Mouse (Mus musculus) splenic B cell, adult 2 months (primary cell): Measurements from ENCODE around the gene Daam2.

Experiments
- DNase-seq: peaks from one replicate; pipeline ENCODE4 v3.0.0-alpha.2; 2011; ENCODE audit warnings: low read depth, low spot score
- H3K27me3 ChIP-seq: 2 replicates; pipeline ENCODE4 v1.6.1; 2012; ENCODE audit warnings: mild to moderate bottlenecking, low read length, moderate library complexity, mixed read lengths; ENCODE audit not compliant: control insufficient read depth, poor library complexity, insufficient read depth, severe bottlenecking
- H3K36me3 ChIP-seq: 2 replicates; pipeline ENCODE4 v1.6.1; 2012; ENCODE audit warnings: mild to moderate bottlenecking, low read length, moderate library complexity, mixed read lengths; ENCODE audit not compliant: control insufficient read depth, poor library complexity, insufficient read depth, severe bottlenecking

Daam2 gene

DNA sequence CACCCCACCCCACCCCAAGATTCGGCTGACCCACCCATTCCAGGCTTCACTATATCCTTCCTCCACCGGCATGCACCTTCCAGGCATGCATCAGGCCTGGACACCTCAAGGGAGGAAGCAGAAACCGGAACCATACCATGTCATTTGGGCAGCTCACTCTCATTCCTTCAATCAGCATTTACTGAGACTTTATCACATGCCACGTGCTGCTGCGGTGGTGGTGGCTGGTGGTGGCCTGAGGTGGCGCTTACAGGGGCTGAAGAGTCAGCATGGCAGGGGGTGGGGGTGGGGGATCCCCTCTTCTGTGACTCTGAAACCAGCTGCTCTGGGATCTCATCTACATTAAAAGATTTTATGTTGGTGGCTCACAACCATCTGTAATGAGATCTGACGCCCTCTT, 42.1 kb downstream of the Daam2 start:
- no peak for DNase-seq
- no peaks in the 10 kb centered on the region for H3K36me3 ChIP-seq
- no peaks in the 10 kb centered on the region for H3K27me3 ChIP-seq

DNA sequence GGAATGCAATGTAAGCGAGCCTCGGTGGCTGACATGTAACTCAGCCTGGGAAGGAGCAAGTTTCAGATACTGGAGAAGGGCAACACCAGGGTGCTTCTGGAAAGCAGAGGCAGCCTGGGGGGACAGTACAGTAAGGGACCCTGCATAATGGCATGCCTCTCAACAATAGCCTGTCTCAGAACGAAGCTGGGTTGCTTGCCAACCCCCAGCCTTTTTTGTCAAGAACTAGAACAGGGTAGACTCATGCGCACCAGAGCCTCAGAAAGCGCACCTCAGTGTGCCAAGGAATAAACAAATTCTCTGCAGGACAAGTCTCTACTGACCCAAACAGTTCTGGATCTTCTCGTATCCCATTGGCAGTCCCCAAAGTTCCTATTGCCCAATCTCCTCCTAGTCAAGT, 43.5 kb downstream of the Daam2 start:
- no peak for DNase-seq
- Histone ChIP-seq H3K36me3 (no peaks in the 10 kb centered on the region), H3K27me3 (no peaks in the 10 kb centered on the region)

DNA sequence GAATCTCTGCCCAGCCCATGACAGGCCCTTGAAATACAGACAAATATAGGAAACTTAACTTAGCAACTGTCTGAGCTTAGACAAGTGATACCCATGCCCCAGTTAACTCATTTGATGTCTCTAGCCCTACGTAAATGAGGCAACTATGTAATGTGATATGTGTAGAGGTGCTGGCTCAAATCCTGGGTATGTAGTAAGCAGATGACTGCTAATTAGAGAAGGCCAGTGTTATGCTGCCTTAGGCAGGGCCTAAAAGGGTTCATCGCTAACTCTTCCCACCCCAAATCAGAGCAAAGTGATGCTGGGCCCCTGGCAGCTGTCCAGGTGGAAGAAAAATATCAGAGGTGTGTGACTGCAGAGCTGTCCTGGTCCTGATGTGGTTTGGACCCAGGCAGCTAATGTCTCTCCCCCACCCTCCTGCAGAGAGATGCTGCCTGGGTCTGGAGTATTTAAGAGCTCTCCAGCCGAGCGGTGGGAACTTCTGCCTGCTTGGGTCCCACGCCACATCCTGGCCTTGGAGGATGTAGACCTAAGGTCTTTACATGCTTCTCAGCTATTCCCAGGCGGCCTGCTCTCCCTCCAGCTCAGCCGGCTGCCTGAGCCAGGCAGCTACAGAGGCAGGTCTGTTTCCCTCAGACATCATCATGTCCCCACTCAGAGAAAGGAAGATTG, 44.4 kb downstream of the Daam2 start:
- Histone ChIP-seq H3K27me3 (no peaks in the 10 kb centered on the region), H3K36me3 (no peaks in the 10 kb centered on the region)
- no peak for DNase-seq

DNA sequence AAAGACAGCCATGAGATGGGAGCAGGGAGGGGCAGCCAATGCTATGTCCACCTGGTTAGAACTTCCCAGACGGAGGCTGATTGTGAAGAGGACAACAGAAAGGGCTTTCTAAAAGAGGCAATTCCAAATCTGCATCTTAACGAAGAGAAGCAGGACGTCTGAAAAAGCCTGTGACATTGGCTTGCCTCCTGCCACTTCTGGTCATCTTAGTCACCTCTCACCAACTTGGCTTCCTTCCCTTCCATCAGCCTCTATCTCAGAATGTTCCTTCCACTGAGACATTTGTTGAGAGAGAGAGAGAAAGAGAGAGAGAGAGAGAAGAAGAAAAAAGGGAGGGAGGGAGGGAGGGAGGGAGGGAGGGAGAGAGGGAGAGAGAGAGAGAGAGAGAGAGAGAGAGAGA, 47.1 kb downstream of the Daam2 start:
- no peak for DNase-seq
- H3K27me3 ChIP-seq: no peaks in the 10 kb centered on the region
- no peaks in the 10 kb centered on the region for H3K36me3 ChIP-seq

DNA sequence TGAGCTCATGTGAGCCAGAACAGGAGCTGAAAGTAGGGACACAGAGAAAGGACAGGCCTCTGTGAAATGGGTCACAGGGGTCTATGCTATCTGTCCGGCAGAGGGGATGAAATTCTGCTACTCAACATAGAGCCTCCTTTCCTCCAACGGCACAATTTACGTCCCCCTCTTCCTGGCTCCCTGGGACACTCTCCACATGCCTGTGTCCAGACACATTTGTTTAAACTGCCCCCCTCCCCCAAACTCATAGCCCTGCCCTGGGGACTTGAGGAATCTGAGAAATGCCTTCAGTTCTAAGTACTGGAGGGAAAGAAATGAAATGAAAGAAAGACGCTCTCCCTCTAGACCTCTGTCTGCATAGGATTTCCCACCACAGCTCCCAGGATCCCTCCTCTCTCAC, 48.5 kb downstream of the Daam2 start:
- H3K36me3 ChIP-seq: no peaks in the 10 kb centered on the region
- no peak for DNase-seq
- H3K27me3 ChIP-seq: no peaks in the 10 kb centered on the region

DNA sequence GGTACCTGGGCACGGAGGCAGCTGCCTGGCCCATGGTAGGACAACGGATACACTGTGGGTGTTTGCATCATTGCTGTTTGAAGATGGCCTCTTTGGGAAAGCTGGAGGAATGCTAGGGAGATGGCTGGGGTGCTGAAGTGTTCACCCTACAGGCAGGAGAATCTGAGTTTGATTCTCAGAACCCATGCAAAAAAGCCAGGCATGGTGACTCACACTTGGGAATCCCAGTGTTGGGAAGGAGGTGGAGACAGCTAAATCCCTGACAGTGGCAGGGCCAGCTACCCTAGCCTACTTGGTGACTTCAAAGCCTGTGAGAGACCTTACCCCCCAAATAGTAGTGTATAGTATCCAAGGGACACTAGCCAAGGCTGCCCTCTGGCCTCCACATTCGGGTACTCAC, 49.0 kb downstream of the Daam2 start:
- no peaks in the 10 kb centered on the region for H3K36me3 ChIP-seq
- no peaks in the 10 kb centered on the region for H3K27me3 ChIP-seq
- no peak for DNase-seq

DNA sequence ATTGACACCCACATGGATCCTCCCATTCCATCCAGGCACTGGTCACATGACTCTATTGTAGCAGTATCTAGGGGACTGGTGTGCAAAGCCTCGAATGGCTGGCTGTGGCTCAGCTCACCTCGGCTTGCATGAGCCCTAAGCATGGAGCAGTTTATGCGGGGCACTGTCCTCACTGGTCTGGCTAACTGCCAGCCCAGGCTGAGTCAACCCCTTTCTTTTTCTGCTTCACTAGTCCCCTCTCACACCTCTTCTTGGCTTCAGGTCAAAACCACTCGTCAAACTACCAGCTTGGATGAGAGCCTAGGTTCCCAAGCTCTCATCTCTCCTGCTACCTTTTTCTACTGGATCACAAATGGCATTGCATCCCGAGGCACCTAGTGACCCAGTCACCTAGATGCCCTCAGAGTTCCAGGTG, 51.5 kb downstream of the Daam2 start:
- Histone ChIP-seq H3K27me3 (no peaks in the 10 kb centered on the region), H3K36me3 (no peaks in the 10 kb centered on the region)
- DNase-seq: no peak

DNA sequence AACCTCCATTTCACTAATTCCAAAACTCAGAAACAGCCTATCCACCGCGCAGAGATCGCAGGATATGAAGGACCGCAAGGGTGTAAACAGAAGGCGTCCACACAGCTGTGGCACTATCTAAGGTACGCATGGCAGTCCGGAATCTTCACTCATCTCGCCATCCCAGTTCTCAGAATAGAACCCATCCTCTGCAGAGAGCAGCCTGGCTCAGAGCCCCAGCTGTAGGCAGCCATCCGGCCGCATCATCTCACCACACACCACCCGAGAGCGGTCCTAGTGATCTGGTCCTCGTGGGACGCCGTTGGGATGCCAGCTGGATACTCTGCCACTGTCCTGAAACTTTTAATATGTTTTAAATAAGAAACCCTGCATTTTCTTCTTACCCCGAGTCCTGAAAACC, 54.7 kb downstream of the Daam2 start:
- DNase-seq: no peak
- Histone ChIP-seq H3K36me3 (no peaks in the 10 kb centered on the region), H3K27me3 (no peaks in the 10 kb centered on the region)

DNA sequence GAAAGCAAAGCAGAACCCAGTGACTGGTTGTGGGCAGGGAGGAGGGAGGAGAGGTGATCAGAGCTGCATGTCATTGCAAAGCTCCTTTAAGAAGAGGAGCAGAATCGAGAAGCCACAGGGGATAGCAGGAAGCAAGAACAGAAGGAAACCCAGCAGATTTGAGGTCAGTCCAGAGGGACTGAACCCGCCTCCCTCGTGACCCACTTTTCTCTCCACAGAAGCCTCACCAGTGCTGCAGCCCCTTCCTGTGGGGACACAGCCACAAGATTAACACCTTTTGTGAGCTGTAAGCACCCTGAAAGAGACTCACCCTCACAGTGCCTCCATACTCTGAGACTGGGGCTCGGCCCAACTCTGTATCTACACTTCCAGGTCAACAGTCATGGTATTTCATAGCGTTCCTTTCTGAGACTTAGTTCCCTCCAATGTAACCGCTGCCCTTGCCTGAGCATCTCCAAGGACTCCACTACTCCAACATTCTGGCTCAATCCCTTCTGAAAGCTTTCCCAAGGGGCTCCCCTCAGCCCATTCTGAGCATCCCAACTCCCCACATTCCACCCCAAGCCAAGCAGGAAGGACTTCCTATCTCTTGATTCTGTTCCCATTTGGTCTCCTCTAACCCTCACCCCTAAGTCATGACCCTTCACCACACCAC, 60.8 kb downstream of the Daam2 start:
- DNase-seq: no peak
- H3K27me3 ChIP-seq: no peaks in the 10 kb centered on the region
- no peaks in the 10 kb centered on the region for H3K36me3 ChIP-seq

DNA sequence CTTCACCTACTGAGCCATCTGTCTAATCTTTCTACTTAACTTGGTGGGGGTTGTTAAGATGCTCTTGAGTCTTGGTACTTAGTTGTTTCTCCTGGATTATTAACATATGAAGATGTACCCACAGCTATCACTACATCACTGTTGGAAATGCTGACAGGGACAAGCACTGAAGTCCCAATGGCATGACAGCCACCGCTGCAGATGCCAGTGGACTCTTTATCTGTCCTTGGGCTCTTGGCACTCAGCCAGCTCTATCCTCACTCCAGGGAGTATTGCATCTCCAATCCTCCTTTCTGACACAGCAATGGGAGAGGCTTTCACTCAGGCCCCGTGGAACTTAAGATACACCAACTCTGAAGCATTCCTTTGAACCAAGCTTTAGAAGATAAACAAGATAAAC, 63.9 kb downstream of the Daam2 start:
- no peaks in the 10 kb centered on the region for H3K36me3 ChIP-seq
- no peak for DNase-seq
- no peaks in the 10 kb centered on the region for H3K27me3 ChIP-seq

DNA sequence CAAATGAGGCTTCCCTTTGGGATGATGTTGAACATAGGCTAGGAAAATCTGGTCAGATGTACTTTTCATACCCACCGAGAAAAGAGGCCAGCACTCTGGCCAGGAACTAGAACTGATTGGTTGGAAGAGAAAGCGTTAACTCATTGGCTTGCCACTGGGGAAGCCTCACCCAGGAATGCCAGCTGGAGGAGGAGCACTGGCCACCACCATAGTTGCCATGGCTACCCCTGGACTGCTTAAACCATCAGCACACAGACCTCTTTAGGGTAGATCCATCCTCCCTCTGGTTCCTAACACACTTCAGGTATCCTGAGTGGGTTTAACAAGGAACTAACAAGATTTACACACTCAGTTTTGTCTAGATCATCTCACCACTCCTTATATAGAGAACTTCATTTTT, 64.5 kb downstream of the Daam2 start:
- no peaks in the 10 kb centered on the region for H3K36me3 ChIP-seq
- no peaks in the 10 kb centered on the region for H3K27me3 ChIP-seq
- DNase-seq: no peak

DNA sequence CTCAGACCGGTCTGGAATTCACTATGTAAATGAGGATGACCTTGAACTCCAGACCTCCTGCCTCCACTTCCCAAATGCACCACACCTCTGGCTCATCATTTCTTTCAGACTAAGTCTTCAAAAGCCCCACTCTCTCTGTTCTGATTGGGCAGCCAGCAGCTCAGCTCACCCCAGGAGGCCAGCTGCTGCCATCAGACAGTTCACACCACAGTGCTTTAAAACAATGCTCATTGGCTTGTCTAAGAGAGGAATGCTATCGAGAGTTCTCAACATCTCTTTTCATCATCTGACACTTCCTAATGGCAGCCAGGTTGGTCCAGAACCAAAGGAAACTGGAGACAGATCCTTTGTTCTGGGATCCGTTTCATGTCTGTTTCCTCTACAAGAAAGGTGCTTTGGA, 66.0 kb downstream of the Daam2 start:
- H3K27me3 ChIP-seq: no peaks in the 10 kb centered on the region
- no peak for DNase-seq
- H3K36me3 ChIP-seq: no peaks in the 10 kb centered on the region

DNA sequence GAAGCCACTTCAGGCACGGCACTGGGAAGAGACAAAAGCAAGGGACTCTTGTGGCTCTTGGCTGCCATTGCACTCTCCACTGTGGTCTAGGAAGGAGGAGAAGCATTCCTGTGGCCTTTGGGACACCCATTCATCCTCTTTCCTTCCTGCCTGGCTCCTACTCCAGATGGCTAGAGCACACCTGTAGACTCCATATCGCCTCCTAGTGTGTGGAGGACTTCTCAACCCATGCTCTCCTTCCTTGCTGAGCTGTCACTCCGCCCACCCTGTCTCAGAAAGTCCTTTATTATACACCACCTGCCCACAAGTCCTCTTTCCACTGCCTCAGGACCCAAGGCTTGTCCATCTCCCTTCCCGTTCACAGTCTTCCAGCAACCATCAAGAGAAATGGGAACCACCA, 70.9 kb downstream of the Daam2 start:
- no peak for DNase-seq
- Histone ChIP-seq H3K36me3 (no peaks in the 10 kb centered on the region), H3K27me3 (no peaks in the 10 kb centered on the region)

DNA sequence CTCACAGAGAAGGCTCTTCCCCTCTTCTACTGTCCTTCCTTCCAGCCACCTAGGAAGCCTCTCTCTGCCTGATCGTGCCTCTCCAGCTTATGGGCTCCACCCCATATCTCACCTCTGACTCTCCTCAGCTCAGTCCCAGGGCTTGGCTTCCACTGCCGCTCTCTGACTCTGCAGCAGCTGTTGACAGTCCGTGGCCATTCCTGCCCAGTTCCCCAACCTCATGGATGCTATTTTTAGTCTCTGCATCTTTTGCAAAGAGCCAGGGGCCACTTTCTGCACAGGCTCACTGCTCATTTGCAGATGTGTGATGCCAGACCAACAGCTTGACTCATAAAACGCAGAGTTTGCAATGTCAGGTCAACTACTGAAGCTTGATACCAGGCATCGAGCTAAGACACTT, 75.0 kb downstream of the Daam2 start:
- no peaks in the 10 kb centered on the region for H3K27me3 ChIP-seq
- no peak for DNase-seq
- H3K36me3 ChIP-seq: no peaks in the 10 kb centered on the region

DNA sequence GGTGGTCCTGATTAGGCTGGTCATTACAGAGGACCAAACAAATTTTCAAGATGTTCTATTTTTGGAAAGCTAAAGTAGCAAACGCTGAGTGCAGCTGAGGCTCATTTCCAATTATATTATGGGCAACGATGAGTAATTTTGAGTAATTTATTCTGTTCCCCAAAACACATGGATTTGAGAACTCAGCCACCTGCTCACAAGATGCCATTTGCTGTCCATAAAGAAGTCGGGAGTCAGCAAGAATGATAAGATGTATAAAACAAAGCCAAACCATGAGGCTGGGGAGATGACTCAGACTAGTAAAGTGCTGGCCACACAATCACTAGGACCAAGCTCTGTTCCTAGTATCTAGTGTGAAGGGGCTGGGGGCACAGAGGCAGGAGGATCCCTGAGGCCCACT, 79.7 kb downstream of the Daam2 start:
- DNase-seq: no peak
- no peaks in the 10 kb centered on the region for H3K36me3 ChIP-seq
- no peaks in the 10 kb centered on the region; the same call in 1 of the 2 replicates for H3K27me3 ChIP-seq

DNA sequence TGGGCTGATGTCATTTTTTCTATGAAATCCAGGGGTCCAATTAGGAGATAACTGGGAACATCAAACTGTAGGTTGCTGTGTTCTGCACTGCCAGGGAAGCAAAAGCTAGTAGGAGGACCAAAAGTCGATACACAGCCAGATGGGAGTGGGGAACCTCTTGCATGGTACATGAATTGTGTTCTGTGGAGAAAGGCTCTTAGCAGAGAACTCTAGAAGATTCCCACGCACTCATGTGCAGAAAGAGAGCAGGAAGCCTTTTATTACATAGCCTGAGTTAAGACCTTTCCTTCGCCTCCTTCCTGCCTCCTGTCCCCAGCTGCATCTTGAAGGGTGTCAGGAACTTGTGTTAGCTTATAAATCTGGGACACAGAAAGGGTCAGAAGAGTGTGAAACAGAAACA, 82.3 kb downstream of the Daam2 start:
- DNase-seq: no peak
- H3K27me3 ChIP-seq: no peaks in the 10 kb centered on the region; the same call in 1 of the 2 replicates
- no peaks in the 10 kb centered on the region for H3K36me3 ChIP-seq
